Mouse (Mus musculus) thymus, postnatal 25 days (tissue): ENCODE measurements around the gene Memo1.
A peak's percentile ranks its signal among the peaks of the same experiment; 100 is the strongest.

Experiments
- DNase-seq: peaks from one replicate; pipeline ENCODE4 v3.0.0; 2022

Memo1 gene

DNA sequence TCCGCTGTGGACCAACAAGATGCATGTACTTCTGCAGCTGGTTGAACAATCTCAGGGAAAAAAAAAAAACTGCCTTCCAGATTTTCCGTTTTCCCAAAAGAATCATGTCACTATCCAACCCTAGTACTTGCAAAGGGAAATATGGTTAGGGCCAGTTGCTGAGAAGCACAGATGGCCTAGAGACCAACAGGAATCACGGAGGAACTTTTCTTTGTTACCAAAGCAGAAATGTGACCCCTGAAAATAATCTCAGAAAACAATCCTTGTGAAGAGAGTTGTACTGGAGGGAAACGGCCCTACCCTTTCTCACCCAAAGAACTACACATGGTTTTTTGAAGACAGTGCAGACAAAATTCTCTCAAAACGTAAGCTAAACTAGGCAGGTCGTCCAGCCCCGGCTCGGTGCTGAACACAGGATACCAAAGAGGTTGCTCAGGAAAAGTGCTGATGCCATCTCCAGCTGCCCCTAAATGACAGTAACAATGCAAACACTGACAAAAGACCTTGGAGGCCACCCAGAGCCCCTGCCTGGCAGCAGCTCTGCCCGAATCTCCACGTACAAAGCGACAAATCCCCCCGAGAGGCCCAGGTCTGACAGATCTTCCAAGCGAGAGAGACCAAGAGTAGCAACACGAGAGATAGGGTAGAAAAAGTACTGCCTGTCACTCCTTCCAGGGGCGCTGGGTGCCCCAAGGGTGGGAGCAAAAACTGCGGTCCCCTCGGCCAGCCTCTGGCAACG is 1.5 kb downstream of the Memo1 start:
- DNase-seq: peak; percentile 56

DNA sequence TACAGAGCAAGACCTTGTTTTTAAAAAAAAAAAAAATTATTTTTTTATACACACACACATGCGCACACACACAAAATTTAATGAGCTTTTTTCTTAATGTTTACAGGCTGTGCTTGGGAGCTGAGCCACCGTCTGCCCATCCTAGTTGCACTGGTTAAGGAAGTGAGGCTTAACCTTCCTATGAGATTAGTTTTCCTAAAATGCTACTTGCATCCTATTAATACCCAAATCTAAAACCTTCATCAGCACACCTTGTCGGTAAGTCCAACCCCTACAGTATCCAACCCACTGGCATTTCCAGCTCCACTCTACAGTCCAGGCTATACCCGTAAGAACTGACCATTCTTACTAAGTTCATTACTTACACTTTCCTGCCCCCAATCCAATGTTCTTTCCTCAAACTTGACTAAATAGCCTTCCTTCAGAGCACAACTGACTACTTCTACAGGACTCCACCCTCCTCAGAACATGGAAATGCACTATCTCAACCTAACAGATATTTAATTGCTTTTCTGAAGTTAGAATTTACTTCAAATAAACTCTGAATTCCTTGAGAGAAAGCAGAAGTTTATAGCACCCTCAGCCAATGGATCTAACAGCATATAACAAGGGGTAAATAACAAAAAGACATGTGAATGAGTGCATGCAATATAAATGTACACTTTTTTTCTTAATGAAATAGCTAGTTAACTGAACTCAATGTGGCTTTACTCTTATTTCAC is 3.5 kb downstream of the Memo1 start:
- no peak for DNase-seq

DNA sequence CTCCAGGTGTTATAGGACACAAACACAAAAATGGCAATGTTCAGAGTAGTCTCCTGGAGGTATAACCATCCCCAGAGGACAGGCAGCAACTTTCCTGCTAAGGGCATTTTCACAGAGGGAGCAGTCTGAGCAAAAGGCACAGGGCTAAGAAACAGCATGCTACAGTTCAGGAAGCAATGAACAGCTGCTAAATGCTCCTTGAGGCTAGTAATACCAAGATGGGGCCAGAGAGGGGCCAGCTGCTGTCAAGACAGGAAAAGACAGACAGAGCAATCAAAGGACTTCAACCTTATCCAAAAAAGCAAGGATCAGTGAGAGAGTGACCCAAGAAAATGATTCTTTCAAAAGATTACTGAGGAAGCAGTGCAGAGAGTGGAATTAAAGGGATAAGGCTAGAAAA is 4.5 kb downstream of the Memo1 start:
- no peak for DNase-seq

DNA sequence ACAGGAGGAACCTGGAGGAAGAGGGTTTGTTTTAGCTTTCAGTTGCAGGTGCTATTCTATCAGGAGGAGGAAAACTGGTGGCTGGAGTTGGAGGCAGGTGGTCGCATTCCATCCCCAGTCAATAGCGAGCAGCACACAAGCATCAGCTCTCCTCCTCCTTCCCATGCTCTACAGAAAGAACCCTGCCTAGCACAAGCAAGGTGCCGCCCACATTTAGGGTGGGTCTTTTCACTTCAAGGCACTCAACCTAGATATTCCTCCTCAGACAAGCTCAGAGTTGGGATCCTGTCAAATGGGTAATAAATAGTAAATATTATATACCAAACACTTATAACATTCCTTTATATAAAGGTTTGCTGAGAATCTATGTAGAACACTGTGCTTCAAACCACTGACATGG is 5.1 kb downstream of the Memo1 start:
- DNase-seq: no peak

DNA sequence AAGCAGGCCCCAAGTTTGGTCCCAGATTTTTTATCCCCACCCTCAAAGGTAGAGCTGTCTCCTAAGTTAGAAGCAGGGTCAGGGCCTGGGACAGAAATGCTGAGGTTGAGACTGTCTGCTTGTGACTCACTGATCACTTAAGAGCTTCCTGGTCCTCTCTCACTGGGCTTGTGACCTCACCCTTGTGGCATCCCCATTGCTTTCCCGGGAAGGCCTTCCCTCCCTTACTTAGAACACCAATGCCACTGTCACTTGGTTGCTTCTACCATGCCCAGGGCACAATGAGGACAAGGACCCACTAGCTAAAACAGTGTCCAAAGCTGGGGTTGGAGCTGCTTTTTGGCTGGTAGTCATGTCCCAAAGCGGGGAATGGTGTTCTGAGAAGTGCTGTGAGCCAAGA is 6.7 kb downstream of the Memo1 start:
- DNase-seq: no peak

DNA sequence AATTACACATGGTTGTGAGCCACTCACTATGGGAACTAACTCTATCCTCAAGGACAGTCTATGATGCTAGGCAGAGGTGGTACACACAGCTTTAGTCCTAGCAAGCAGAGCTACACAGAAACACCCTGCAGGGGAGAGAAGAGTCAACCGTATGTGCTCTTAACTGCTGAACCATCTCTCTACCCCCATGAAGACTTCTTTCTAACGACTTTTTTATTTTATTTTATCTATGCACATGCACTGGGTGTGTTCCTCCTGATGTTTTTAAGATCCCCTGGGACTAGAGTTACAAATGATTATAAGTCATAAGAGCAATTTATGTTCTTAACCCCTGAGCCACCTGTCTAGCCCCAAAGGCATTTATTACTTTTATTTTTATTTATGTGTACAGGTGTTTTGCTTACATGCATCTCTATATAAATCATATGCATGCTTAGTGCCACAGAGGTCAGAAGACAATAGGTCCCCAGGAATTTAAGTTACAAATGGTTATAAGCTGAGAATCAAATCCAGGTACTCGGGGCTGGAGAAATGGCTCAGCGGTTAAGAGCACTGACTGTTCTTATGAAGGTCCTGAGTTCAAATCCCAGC is 9.1 kb downstream of the Memo1 start:
- DNase-seq: no peak

DNA sequence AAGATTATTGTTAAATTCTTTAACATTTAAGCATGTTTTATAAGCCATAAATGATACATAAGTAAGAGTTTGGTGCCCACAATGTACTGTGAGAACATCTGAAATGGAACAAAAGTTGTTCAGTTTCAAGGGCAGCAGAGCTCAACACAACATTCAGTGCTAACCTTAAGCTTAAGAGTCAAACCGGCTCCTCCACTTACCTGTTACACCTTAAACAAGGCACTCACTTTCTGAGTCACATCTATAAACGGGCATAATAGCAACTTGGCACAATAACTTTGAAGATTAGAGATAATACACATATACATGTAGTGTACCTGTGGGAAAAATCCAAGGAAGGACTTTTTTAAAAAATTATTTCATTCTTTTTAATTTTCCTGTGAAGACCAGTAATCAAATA is 9.6 kb downstream of the Memo1 start:
- no peak for DNase-seq

DNA sequence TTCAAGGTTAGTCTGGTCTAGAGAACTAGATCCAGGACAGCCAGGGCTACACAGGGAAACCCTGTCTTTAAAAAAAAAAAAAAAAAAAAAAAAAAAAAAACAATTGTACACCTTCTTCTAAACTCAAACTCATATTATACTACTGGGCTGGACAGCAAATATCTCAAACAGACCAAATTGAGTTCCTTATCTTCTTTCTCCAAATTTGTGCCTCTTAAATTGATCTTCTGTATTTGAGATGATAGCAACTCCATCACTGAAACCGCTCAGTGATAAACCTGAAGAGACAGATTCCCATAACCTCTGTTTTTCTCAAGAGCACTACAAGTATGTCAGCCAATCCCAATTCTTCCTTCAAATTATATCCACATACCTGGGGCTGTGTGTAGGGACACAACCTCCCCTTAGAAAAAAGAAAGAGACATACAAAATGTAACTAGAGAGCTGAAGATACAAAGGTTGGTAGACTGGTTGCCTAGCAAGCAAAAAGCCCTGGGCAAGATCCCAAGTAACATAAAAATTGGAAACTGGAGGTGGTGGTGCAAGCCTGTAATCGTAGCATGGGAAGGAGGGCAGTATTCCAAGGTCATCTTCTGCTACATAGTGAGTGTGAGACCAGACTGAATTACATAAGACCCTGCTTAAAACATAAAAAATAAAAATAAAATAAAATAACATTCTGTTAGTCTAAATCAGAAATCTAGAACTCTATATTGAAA is 10.8 kb downstream of the Memo1 start:
- no peak for DNase-seq

DNA sequence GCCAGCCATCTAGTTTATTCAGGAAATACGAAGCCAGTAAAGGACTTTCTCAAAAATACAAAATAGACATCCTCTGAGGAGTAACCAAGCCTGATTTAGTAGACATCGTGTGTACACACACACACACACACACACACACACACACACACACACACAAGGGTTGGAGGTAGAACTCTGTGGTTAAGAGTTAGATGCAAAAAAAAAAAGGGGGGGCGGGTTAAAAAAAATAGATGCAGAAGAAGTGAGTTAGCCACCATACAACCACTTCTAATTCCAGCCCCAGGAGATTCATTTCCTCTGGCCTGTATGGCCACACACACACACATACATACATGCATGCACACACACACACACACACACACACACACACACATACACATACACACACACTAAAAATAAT is 13.3 kb downstream of the Memo1 start:
- DNase-seq: no peak

DNA sequence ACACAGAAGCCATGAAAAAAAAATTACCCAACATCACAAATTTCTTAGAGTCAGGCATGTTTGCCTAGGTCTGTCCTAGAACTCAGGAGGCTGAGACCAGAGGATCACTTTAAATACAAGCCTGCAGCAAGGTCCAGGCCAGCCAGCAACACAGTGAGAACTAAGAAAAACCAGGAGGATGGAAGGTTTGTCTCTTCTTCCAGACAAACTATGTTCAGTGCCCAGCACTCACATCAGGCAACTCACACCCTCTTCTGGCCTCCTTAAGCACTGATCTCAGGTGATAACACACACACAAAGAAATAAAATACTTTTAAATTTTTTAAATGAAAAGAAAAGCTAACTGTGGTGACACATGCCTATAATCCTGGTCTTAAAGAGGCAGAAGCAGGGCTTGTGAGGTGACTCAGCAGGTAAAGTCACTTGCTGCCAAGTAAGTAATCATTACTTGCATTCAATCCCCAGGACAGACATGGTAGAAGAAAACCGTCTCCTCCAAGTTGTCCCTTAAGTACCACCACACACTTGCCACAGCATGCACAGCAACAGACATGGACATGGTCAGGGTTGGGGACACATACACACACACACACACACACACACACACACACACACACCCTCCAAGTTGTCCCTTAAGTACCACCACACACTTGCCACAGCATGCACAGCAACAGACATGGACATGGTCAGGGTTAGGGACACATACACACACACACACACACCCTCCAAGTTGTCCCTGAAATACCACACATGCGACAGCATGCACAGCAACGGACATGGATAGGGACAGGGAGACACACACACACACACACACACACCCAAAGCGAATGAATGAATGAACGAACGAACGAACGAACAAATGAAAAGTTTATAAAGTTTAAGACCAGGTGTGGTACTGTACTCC is 16.1 kb downstream of the Memo1 start:
- no peak for DNase-seq

DNA sequence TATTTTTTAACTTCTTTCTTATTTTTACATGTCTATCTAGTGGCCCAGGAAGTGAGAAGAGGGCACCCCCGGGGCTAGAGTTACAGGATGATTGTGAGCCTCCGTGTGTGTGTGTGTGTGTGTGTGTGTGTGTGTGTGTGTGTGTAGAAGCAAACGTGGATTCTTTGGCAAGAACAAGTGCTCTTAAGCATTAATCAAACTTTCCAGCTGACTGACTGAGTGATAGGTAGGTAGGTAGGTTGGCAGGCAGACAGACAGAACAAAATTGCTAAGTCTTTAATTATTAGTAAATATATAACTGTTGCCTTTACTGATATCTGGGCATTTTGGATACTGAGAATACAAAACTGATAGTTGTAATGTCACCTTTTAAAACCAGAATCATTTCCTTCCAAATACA is 20.9 kb downstream of the Memo1 start:
- DNase-seq: no peak

DNA sequence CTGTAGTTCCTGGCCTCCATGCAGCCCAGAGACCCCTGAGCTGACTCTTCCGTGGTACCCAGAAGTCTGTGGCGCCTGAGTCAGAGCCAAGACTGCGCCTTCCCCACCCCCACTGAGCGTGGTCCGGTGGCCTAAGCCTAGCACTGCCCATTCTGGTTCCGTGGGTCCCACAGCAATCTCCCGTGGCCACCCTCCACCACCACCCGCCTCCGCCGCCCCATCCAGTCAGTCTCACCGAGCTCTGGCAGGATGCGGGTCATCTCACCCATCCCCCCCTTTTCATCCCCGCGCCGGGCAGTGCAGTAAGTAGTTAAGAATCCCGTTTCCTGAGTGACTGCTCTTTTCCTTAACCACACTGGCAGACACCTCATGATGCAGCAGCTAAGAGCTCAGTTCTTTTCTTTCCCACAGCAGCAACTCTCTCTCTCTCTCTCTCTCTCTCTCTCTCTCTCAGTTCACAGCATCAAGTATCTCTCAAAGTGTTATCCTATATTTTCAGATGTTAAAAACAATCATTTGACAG is 22.6 kb downstream of the Memo1 start:
- no peak for DNase-seq

DNA sequence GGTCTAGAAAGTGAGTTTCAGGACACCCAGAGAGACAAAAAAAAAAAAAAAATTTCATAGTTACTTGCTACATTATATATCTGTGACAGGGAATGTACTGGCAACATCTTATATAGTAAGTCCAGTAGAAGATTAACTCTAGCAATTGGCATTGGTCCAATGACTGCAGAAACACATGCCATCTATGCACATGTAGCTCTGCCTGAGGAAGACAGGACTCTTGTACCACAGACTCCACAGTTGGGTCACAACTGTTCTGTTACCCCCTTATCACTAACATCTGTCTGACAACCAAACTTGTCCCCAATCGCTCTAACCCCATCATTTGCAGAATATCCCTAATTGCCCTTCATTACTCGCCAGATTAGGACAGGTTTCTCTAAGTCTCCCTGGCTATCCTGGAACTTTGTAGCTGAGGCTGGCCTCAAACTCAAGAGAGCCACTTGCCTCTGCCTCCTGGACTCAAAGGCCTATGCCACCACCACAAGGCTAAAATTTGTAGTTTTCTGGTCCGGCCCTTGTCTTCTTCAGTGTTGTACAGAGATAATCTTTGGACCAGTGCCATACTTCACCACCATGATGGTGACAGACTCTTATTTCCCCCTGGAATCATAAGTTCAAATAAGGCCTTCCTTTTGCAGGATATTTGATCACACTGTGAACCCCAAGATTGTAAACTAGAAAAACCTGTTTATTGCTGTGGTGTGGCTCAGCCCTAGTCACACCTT is 23.6 kb downstream of the Memo1 start:
- no peak for DNase-seq

DNA sequence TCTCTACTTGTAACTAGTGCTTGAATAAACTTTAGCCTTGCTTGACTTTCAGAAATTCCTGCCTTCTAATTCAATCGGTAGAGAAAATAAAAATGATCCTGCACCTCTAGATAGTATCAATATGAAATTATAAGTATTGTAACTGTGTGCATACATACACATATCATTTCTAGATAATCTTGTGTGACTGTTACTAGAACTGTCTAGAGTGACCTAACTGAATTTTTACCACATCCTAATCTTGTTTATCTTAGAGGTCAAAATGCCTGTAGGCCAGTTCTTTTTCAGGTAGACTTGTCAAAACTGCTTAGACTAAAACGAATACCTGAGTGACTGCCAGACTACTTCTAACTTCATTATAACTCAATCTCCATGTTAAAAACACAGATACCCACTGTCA is 25.1 kb downstream of the Memo1 start:
- DNase-seq: no peak

DNA sequence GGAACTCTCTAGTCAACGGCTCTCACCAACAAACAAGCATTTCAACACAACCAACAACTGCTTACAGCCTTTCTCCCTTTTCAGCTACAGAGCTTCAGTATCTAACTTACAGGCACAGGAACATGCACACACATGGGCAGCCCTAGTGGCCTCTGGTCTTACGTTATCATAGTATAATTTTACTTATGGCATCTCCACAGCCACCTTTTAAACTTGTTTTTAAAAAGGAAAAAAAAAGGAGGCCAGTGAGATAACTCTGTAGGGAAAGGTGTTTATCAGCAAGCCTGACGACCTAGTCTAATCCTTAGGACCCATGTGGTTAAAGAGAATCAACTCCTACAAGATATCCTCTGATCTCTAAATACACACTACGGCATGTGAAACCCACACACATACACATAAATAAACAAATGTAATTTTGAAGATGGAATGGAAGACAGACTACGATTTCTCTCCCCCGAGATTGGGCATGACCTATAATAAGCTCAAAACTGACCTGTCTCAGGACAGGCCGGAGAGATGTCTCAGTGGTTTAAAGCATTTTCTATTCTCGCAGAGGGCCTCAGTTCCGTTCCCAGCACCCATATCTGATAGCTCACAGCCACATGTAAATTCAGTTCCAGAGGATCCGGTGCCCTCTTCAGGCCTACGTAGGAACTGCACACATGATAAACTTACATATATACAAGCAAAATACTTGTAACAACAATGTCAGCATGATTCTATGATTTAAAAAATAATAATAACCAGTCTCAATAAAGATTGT is 27.7 kb downstream of the Memo1 start:
- no peak for DNase-seq

DNA sequence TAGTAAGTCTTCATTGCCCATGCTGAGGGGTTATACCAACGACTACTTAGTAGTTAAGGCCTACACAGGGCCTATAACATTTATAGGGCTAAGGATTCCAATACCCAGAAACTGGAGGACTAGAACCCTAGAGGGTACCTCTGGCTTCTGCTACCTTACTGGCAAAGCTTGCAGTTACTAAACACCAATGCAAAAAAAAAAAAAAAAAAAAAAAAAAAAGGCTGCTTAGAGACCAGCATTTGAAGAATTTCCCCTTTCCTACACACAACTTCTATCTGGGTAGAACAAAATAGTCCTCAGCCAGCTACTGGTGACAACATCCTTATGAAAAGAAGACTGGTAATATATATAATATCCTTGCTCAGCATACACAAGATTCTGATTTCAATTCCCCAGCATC is 29.7 kb downstream of the Memo1 start:
- no peak for DNase-seq

DNA sequence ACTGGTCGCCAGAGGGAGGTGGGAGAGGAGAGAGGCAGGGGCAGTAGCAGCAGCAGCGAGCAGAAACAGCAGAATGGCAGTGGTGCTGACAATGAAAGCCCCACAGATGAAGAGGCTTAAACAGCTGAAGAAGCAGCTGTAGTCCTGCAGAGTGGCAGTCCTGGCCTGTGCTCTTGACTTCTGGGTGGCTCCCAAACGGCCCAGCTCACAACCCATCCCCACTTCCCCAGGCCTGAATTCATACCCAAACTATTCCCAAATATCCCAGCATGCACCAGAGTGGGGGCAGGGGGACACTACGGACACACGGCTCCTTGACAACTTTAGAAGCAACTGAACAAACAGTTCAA is 30.2 kb downstream of the Memo1 start:
- no peak for DNase-seq

DNA sequence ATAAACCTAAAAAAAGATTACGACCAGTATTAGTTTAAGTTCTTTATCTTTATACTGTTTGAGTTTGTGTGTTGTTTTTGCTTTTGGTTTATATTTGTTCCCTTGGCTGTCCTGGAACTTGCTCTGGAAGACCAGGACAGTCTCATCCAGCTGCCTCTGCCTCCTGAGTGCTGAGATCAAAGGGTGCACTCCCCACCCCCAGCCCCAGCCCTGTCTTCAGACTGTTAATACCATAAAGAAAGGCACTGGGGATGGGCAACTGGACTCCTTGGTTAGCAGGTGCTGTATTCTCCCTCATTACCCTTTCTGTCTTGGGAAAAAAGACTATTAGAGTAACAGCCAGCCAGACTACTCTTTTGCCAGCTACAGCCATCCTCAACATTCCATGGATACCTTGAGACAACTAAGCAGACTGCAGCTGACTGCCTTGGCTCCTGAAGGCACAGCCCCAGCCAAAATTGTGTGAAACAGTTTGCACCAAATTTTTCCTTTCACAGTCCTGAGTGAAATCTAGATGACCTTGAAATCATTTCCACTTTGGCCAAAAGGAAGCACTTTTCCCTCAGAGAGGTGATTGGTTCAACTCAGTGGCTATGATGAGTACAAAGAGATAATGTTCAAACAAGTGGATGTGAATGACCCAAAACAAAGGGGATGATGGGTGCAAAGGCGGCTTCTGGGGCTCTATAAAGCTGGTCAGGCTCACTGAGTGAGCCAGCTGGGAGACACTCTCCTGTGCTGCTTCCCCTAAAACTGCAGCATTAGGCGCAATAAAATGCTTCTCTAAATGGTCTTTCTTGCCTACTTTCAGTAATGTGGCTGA is 30.8 kb downstream of the Memo1 start:
- DNase-seq: no peak

DNA sequence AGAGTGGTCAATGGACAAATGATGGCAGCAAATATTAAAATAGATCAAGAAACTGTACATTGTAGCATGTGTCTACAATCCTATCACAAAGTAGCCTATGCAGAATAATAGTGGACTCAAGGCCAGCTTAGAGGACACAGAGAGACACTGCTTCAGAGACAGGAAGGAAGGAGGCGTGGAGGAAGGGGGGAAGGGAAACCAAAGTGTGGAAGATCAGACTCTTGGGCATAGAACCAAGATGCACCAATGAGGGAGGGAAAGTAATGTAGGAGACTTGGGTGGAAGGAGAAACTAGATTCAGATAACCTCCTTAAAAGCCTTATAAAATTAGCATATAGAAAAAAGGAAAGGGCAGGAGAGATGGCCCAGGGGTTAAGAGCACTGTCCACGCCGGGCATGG is 32.9 kb downstream of the Memo1 start:
- DNase-seq: no peak

DNA sequence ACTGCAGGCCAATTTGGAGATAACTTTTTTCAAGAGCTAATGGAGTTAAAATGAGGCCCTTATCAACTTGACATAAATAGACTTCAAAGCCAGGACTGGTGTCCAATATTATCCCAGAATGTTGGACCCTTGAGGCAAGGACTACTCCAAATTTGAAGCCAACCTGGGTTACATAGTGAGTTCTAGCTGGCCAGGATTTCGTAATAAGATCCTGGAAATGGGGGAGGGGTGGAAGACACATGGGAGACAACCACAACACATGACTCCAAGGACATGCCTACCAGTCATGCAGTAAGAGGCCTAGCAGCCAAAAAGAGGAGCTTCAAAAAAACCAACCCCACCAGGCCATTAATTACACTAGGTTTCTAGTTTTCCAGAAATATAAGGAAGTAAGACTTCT is 50.0 kb downstream of the Memo1 start:
- DNase-seq: no peak
